Mouse (Mus musculus): ENCODE measurements around the gene Klhl23.

- TF ChIP-seq CTCF (IDR thresholded peaks at IDR 0.05; ENCODE audit: insufficient read depth, low read length) = no peak
- no peak for TF ChIP-seq POLR2A (IDR thresholded peaks at IDR 0.05; ENCODE audit: borderline replicate concordance, extremely low read depth, low read depth, low read length)
Measured at GRCm38 (mm10) chr2:69828031-69828430, 6.3 kb downstream of the Klhl23 start.
